Mouse (Mus musculus): ENCODE measurements around the gene Tmem183a. TPM values are rescaled to one million over a fixed set of nuclear protein-coding genes. Genes with fewer than 3 reads are reported as not detected.

Gene Tmem183a
- total RNA-seq (2014; rRNA removed) (177 and 184 TPM in 2 replicates), polyA plus RNA-seq (2015; fragmentation: Nextera tagmentation; extraction: Ambion mirVana) (103 and 123 TPM in 2 replicates)

- ATAC-seq = peak; percentile 99
- WGBS = under 1% methylated on average over 38 of the region's 38 CpGs
These were observed at the start of gene Tmem183a for GRCm38 (mm10) chr1:134361857-134362212. Gene Tmem183a (minus strand): TSS chr1:134361979.

GRCm38 (mm10) chr1:134408080-134408479, 46.3 kb upstream of the Tmem183a start:
- TF ChIP-seq CTCF (IDR thresholded peaks at IDR 0.05; ENCODE audit: low read depth) = no peak
- no peak overlapping the region for H3K27ac ChIP-seq (ENCODE audit: low read depth, low read length)
- DNase-seq = no peak
- no peak for ATAC-seq
- H3K9me3 ChIP-seq (ENCODE audit: low read length) = no peaks in the 10 kb centered on the region
- no peak overlapping the region for H3K4me2 ChIP-seq (ENCODE audit: low read depth)
- H3K27me3 ChIP-seq (ENCODE audit: insufficient read depth, low read length) = no peaks in the 10 kb centered on the region
- H3K36me3 ChIP-seq (ENCODE audit: insufficient read depth) = 0 out of 2 replicates have a peak, but pooled peaks cover 9% of the 10 kb centered on the region
- no peak overlapping the region for H3K4me3 ChIP-seq (ENCODE audit: low read depth, low read length)
- no peak overlapping the region for H3K9ac ChIP-seq
- no peaks in the 10 kb centered on the region for H3K4me1 ChIP-seq (ENCODE audit: insufficient read depth)
- 84% methylated on average over 8 of the region's 8 CpGs for WGBS

More at GRCm38 (mm10) chr1:134361857-134362212, at the start of gene Tmem183a:
- peak; percentile 98 for DNase-seq
- H3K36me3 ChIP-seq (ENCODE audit: insufficient read depth) = peaks cover 20% of the 10 kb centered on the region
- TF ChIP-seq CTCF (IDR thresholded peaks at IDR 0.05; ENCODE audit: low read depth) = no peak
- peak within 1 kb of the TSS; percentile 71 for H3K4me2 ChIP-seq (ENCODE audit: low read depth)
- H3K27ac ChIP-seq (ENCODE audit: low read depth, low read length) = peak within 1 kb of the TSS; percentile 85
- H3K9ac ChIP-seq = peak within 1 kb of the TSS; percentile 90
- H3K27me3 ChIP-seq (ENCODE audit: insufficient read depth, low read length) = no peaks in the 10 kb centered on the region
- H3K4me1 ChIP-seq (ENCODE audit: insufficient read depth) = peaks cover 13% of the 10 kb centered on the region; the same call in 1 of the 2 replicates
- peak within 1 kb of the TSS; percentile 88 for H3K4me3 ChIP-seq (ENCODE audit: low read depth, low read length)
- H3K9me3 ChIP-seq (ENCODE audit: low read length) = no peaks in the 10 kb centered on the region

GRCm38 (mm10) chr1:134406414-134406771, 44.6 kb upstream of the Tmem183a start:
- no peak for TF ChIP-seq CTCF (IDR thresholded peaks at IDR 0.05; ENCODE audit: low read depth)
- no peaks in the 10 kb centered on the region for H3K27me3 ChIP-seq (ENCODE audit: insufficient read depth, low read length)
- no peaks in the 10 kb centered on the region for H3K9me3 ChIP-seq (ENCODE audit: low read length)
- 0 out of 2 replicates have a peak, but pooled peaks have one; percentile 30 for ATAC-seq
- H3K27ac ChIP-seq (ENCODE audit: low read depth, low read length) = no peak overlapping the region
- no peak for DNase-seq
- H3K9ac ChIP-seq = peak overlapping the region; percentile 70
- peak overlapping the region; percentile 67 for H3K4me3 ChIP-seq (ENCODE audit: low read depth, low read length)
- WGBS = 27% methylated on average over 8 of the region's 8 CpGs
- H3K4me2 ChIP-seq (ENCODE audit: low read depth) = peak overlapping the region; percentile 94
- H3K4me1 ChIP-seq (ENCODE audit: insufficient read depth) = no peaks in the 10 kb centered on the region
- H3K36me3 ChIP-seq (ENCODE audit: insufficient read depth) = 0 out of 2 replicates have a peak, but pooled peaks cover 9% of the 10 kb centered on the region

GRCm38 (mm10) chr1:134405509-134406413, 44.0 kb upstream of the Tmem183a start, which contains the start of gene Cyb5r1:
Gene Cyb5r1 (plus strand): TSS chr1:134405559.
- ATAC-seq (peak; percentile 94), DNase-seq (peak; percentile 68)
- Histone ChIP-seq H3K27me3 (ENCODE audit: insufficient read depth, low read length) (no peaks in the 10 kb centered on the region), H3K9ac (peak within 1 kb of the TSS; percentile 70), H3K9me3 (ENCODE audit: low read length) (no peaks in the 10 kb centered on the region), H3K4me3 (ENCODE audit: low read depth, low read length) (peak within 1 kb of the TSS; percentile 67), H3K27ac (ENCODE audit: low read depth, low read length) (no peak within 1 kb of the TSS), H3K4me2 (ENCODE audit: low read depth) (peak within 1 kb of the TSS; percentile 94), H3K36me3 (ENCODE audit: insufficient read depth) (0 out of 2 replicates have a peak, but pooled peaks cover 9% of the 10 kb centered on the region), H3K4me1 (ENCODE audit: insufficient read depth) (no peaks in the 10 kb centered on the region)
- 1% methylated on average over 43 of the region's 43 CpGs for WGBS
- TF ChIP-seq CTCF (IDR thresholded peaks at IDR 0.05; ENCODE audit: low read depth) = no peak

GRCm38 (mm10) chr1:134399735-134400134, 38.0 kb upstream of the Tmem183a start:
- H3K27me3 ChIP-seq (ENCODE audit: insufficient read depth, low read length) = no peaks in the 10 kb centered on the region
- ATAC-seq (no peak), DNase-seq (no peak)
- H3K36me3 ChIP-seq (ENCODE audit: insufficient read depth) = no peaks in the 10 kb centered on the region
- H3K4me2 ChIP-seq (ENCODE audit: low read depth) = no peak overlapping the region
- no peak overlapping the region for H3K27ac ChIP-seq (ENCODE audit: low read depth, low read length)
- no peaks in the 10 kb centered on the region for H3K4me1 ChIP-seq (ENCODE audit: insufficient read depth)
- no peaks in the 10 kb centered on the region for H3K9me3 ChIP-seq (ENCODE audit: low read length)
- WGBS = 63% methylated on average over 5 of the region's 5 CpGs
- no peak overlapping the region for H3K4me3 ChIP-seq (ENCODE audit: low read depth, low read length)
- H3K9ac ChIP-seq = no peak overlapping the region
- no peak for TF ChIP-seq CTCF (IDR thresholded peaks at IDR 0.05; ENCODE audit: low read depth)

- Histone ChIP-seq H3K4me2 (ENCODE audit: low read depth) (no peak overlapping the region), H3K36me3 (ENCODE audit: insufficient read depth) (no peaks in the 10 kb centered on the region), H3K4me3 (ENCODE audit: low read depth, low read length) (no peak overlapping the region), H3K27ac (ENCODE audit: low read depth, low read length) (no peak overlapping the region), H3K27me3 (ENCODE audit: insufficient read depth, low read length) (no peaks in the 10 kb centered on the region), H3K9ac (no peak overlapping the region), H3K4me1 (ENCODE audit: insufficient read depth) (no peaks in the 10 kb centered on the region), H3K9me3 (ENCODE audit: low read length) (no peaks in the 10 kb centered on the region)
- ATAC-seq (no peak), DNase-seq (no peak)
- TF ChIP-seq CTCF (IDR thresholded peaks at IDR 0.05; ENCODE audit: low read depth) = no peak
- WGBS = 92% methylated on average over 12 of the region's 12 CpGs
These were observed 36.4 kb upstream of the Tmem183a start for GRCm38 (mm10) chr1:134398210-134398609.

GRCm38 (mm10) chr1:134393827-134394226, 32.0 kb upstream of the Tmem183a start:
- TF ChIP-seq CTCF (IDR thresholded peaks at IDR 0.05; ENCODE audit: low read depth) = no peak
- Histone ChIP-seq H3K4me1 (ENCODE audit: insufficient read depth) (no peaks in the 10 kb centered on the region), H3K4me2 (ENCODE audit: low read depth) (no peak overlapping the region), H3K27me3 (ENCODE audit: insufficient read depth, low read length) (no peaks in the 10 kb centered on the region), H3K27ac (ENCODE audit: low read depth, low read length) (no peak overlapping the region), H3K9me3 (ENCODE audit: low read length) (no peaks in the 10 kb centered on the region), H3K9ac (no peak overlapping the region), H3K36me3 (ENCODE audit: insufficient read depth) (no peaks in the 10 kb centered on the region), H3K4me3 (ENCODE audit: low read depth, low read length) (no peak overlapping the region)
- ATAC-seq (no peak), DNase-seq (no peak)
- WGBS = 64% methylated on average over 5 of the region's 5 CpGs
